Mouse (Mus musculus) hindbrain, embryonic 11.5 days (tissue): ENCODE results near the gene Best1. TPM values are rescaled to one million over a fixed set of nuclear protein-coding genes. Genes with fewer than 3 reads are reported as not detected.
A peak's percentile ranks its signal among the peaks of the same experiment; 100 is the strongest.

Experiments used
- ATAC-seq: fragments of 200-750 bp; cut with Nextera tagmentation; 2 replicates; pipeline ENCODE4 v1.8.0; 2017; ENCODE audit warnings: mild to moderate bottlenecking, moderate TSS enrichment, moderate library complexity; ENCODE audit not compliant: low FRiP score
- DNase-seq: peaks from one replicate; pipeline ENCODE4 v3.0.0-alpha.2; 2015; ENCODE audit warnings: low spot score
- H3K27ac ChIP-seq: fragments of 300-500 bp; sonication (generic); 2 replicates; pipeline ENCODE4 v1.5.1; 2014; ENCODE audit warnings: mild to moderate bottlenecking, low read depth, low read length
- H3K27me3 ChIP-seq: fragments of 300-500 bp; sonication (generic); 2 replicates; pipeline ENCODE4 v1.6.1; 2014; ENCODE audit warnings: mild to moderate bottlenecking, low read length, moderate library complexity, mixed read lengths; ENCODE audit not compliant: control insufficient read depth, insufficient read depth
- H3K36me3 ChIP-seq: fragments of 300-500 bp; sonication (generic); 2 replicates; pipeline ENCODE4 v1.6.1; 2014; ENCODE audit warnings: mild to moderate bottlenecking, low read length, moderate library complexity, mixed read lengths; ENCODE audit not compliant: control insufficient read depth, insufficient read depth
- H3K4me1 ChIP-seq: fragments of 300-500 bp; sonication (generic); replicated peaks from 2 replicates; pipeline ENCODE4 v1.6.1; 2014; ENCODE audit warnings: low read length, mixed read lengths; ENCODE audit not compliant: control insufficient read depth, insufficient read depth
- H3K4me2 ChIP-seq: fragments of 300-500 bp; sonication (generic); replicated peaks from 2 replicates; pipeline ENCODE4 v1.6.1; 2014; ENCODE audit warnings: mild to moderate bottlenecking, low read depth, low read length
- H3K4me3 ChIP-seq: fragments of 300-500 bp; sonication (generic); 2 replicates; pipeline ENCODE4 v1.5.1; 2014; ENCODE audit warnings: low read depth, low read length
- H3K9ac ChIP-seq: fragments of 300-500 bp; sonication (generic); 2 replicates; pipeline ENCODE4 v1.6.1; 2014; ENCODE audit warnings: low read depth, low read length
- H3K9me3 ChIP-seq: fragments of 300-500 bp; sonication (generic); 2 replicates; pipeline ENCODE4 v1.6.1; 2016; ENCODE audit warnings: low read length; ENCODE audit not compliant: control insufficient read depth
- WGBS: fragments of 180-500 bp; shearing (Covaris S2); extraction: QIAGEN DNeasy Blood & Tissue Kit; methylation state at CpG from one replicate; pipeline ENCODE4 v1.1.7; 2014; 5-methylcytosine and 5-hydroxymethylcytosine counted together
- polyA plus RNA-seq: library from polyadenylated mRNA; unstranded; fragments of >200 nt; fragmentation: Nextera tagmentation; extraction: Ambion mirVana; gene quantifications from 2 replicates; pipeline ENCODE4 v1.2.1, GENCODE M21; 2014

Gene Best1
- polyA plus RNA-seq, 1 experiment from 2014 or later = 0.91 TPM

- no peaks in the 10 kb centered on the region for H3K4me1 ChIP-seq
- H3K36me3 ChIP-seq = no peaks in the 10 kb centered on the region
- 89% methylated on average over 3 of the region's 3 CpGs for WGBS
- H3K27me3 ChIP-seq = no peaks in the 10 kb centered on the region
- H3K9ac ChIP-seq = no peak overlapping the region
- no peaks in the 10 kb centered on the region for H3K9me3 ChIP-seq
- no peak overlapping the region for H3K4me3 ChIP-seq
- H3K4me2 ChIP-seq = no peak overlapping the region
- no peak for DNase-seq
- no peak for ATAC-seq
- no peak overlapping the region for H3K27ac ChIP-seq
Observed at GRCm38 (mm10) chr19:9952912-9953311, 48.5 kb downstream of the Best1 start.

GRCm38 (mm10) chr19:9952390-9952789, 49.0 kb downstream of the Best1 start:
- ATAC-seq (no peak), DNase-seq (no peak)
- H3K9me3 ChIP-seq = no peaks in the 10 kb centered on the region
- H3K4me1 ChIP-seq = no peaks in the 10 kb centered on the region
- no peaks in the 10 kb centered on the region for H3K27me3 ChIP-seq
- no peak overlapping the region for H3K4me2 ChIP-seq
- H3K9ac ChIP-seq = no peak overlapping the region
- H3K27ac ChIP-seq = no peak overlapping the region
- H3K4me3 ChIP-seq = no peak overlapping the region
- 88% methylated on average over 3 of the region's 3 CpGs for WGBS
- no peaks in the 10 kb centered on the region for H3K36me3 ChIP-seq

GRCm38 (mm10) chr19:9946986-9947385, 54.4 kb downstream of the Best1 start:
- H3K4me2 ChIP-seq = no peak overlapping the region
- no peak overlapping the region for H3K27ac ChIP-seq
- no peaks in the 10 kb centered on the region for H3K4me1 ChIP-seq
- 88% methylated on average over 3 of the region's 3 CpGs for WGBS
- ATAC-seq (no peak), DNase-seq (no peak)
- H3K36me3 ChIP-seq = no peaks in the 10 kb centered on the region
- H3K9ac ChIP-seq = no peak overlapping the region
- H3K4me3 ChIP-seq = no peak overlapping the region
- H3K9me3 ChIP-seq = no peaks in the 10 kb centered on the region
- no peaks in the 10 kb centered on the region for H3K27me3 ChIP-seq

GRCm38 (mm10) chr19:9945800-9946564, 55.5 kb downstream of the Best1 start:
- ATAC-seq = no peak
- no peak overlapping the region for H3K4me3 ChIP-seq
- H3K4me1 ChIP-seq = no peaks in the 10 kb centered on the region
- no peak for DNase-seq
- no peaks in the 10 kb centered on the region for H3K27me3 ChIP-seq
- 95% methylated on average over 8 of the region's 8 CpGs for WGBS
- H3K9me3 ChIP-seq = no peaks in the 10 kb centered on the region
- no peak overlapping the region for H3K4me2 ChIP-seq
- no peak overlapping the region for H3K27ac ChIP-seq
- no peak overlapping the region for H3K9ac ChIP-seq
- no peaks in the 10 kb centered on the region for H3K36me3 ChIP-seq

- Histone ChIP-seq H3K36me3 (no peaks in the 10 kb centered on the region), H3K4me3 (no peak overlapping the region), H3K9me3 (no peaks in the 10 kb centered on the region), H3K4me1 (no peaks in the 10 kb centered on the region), H3K27me3 (no peaks in the 10 kb centered on the region), H3K9ac (no peak overlapping the region), H3K4me2 (no peak overlapping the region), H3K27ac (no peak overlapping the region)
- 72% methylated on average over 10 of the region's 10 CpGs for WGBS
- ATAC-seq (no peak), DNase-seq (no peak)
Observed at GRCm38 (mm10) chr19:9942539-9943533, 58.6 kb downstream of the Best1 start.

- 61% methylated on average over 1 of the region's 1 CpGs for WGBS
- no peak for DNase-seq
- no peak overlapping the region for H3K27ac ChIP-seq
- H3K4me2 ChIP-seq = no peak overlapping the region
- H3K36me3 ChIP-seq = no peaks in the 10 kb centered on the region
- no peaks in the 10 kb centered on the region for H3K9me3 ChIP-seq
- H3K9ac ChIP-seq = no peak overlapping the region
- H3K4me1 ChIP-seq = no peaks in the 10 kb centered on the region
- no peak overlapping the region for H3K4me3 ChIP-seq
- no peak for ATAC-seq
- H3K27me3 ChIP-seq = no peaks in the 10 kb centered on the region
Observed at GRCm38 (mm10) chr19:9941809-9942208, 59.6 kb downstream of the Best1 start.

GRCm38 (mm10) chr19:9940903-9941302, 60.5 kb downstream of the Best1 start:
- Histone ChIP-seq H3K9ac (peak overlapping the region; percentile 23; the same call in 1 of the 2 replicates), H3K27me3 (no peaks in the 10 kb centered on the region), H3K4me3 (no peak overlapping the region), H3K4me1 (no peaks in the 10 kb centered on the region), H3K9me3 (no peaks in the 10 kb centered on the region), H3K4me2 (no peak overlapping the region), H3K27ac (no peak overlapping the region), H3K36me3 (no peaks in the 10 kb centered on the region)
- ATAC-seq (no peak), DNase-seq (peak; percentile 42)
- WGBS = 9% methylated on average over 4 of the region's 4 CpGs

- no peaks in the 10 kb centered on the region for H3K27me3 ChIP-seq
- no peak overlapping the region for H3K9ac ChIP-seq
- no peak overlapping the region for H3K4me3 ChIP-seq
- no peak overlapping the region for H3K27ac ChIP-seq
- H3K9me3 ChIP-seq = no peaks in the 10 kb centered on the region
- no peak for ATAC-seq
- H3K4me2 ChIP-seq = no peak overlapping the region
- 67% methylated on average over 7 of the region's 7 CpGs for WGBS
- no peaks in the 10 kb centered on the region for H3K4me1 ChIP-seq
- H3K36me3 ChIP-seq = no peaks in the 10 kb centered on the region
- DNase-seq = no peak
Observed at GRCm38 (mm10) chr19:9939841-9940240, 61.6 kb downstream of the Best1 start.
